Mouse (Mus musculus) adrenal gland, postnatal 14 days (tissue): ENCODE measurements around the gene Cse1l. TPM values are rescaled to one million over a fixed set of nuclear protein-coding genes. Genes with fewer than 3 reads are reported as not detected.

Experiments used
- DNase-seq: peaks from one replicate; pipeline ENCODE4 v3.0.0; 2021; ENCODE audit warnings: mixed read lengths
- long read RNA-seq, 2 experiments: library from polyadenylated mRNA; stranded (forward); transcript quantifications; one replicate each; pipeline ENCODE4 v2.0.0; 2021
- total RNA-seq: library from RNA; stranded (reverse); gene quantifications from 2 replicates; pipeline ENCODE4 v1.2.3, GENCODE M21; 2021

The Cse1l gene
- 59.1 and 61.2 TPM in 2 replicates for total RNA-seq
- long read RNA-seq, experiment 1, transcript Cse1l-201 (25 exons, 3,641 nt), result major isoform, 37 of 45 reads
- long read RNA-seq, experiment 1, partial matches to known transcripts, result 4 of 45 reads
- long read RNA-seq, experiment 1, other reads (novel, unspliced or antisense), result 4 of 45 reads
- long read RNA-seq, experiment 2, transcript Cse1l-201 (25 exons, 3,641 nt), result major isoform, 14 of 20 reads
- long read RNA-seq, experiment 2, partial matches to known transcripts, result 3 of 20 reads
- long read RNA-seq, experiment 2, other reads (novel, unspliced or antisense), result 3 of 20 reads

DNA sequence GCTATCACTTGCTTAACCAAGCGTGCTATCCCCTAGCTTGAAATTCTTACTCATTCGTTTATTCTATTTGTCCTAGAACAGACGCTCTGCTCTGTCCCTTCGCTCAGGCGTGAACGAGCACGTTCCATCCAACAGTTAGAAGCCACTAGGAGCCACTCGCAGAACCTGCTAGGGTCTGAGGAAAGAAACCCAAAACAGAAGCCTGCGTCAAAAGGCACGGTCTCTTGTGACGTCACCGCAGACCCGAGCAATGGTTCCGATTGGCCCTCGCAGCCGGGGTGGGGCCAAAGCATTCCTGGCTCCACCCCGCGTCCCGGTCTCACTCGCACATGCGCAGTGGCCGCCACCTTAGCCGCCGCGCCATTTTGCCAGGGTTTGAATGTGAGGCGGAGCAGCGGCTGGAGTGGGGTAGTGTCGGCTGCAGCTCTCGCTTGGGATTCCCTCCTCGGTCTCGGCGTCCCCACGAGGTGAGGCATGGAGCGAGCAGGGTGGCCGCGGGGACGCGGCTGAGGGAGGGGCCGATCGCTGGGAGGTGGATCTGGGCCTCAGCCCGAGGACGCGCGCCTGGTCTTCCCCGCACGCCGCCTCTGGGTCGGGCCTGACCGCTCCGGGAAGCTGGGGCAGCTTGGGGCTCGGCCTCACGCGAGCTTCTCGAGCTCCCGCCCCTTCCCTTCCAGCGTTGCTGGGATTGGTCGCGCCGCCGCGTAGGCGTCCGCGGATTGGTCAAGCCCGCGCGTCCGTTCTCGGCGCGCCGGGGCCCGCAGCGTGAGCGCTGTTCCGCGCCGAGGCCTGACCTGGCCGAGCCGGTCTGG lies at the start of gene Cse1l:
TSS of gene Cse1l (plus strand) at position 330 of the 812 bp plus-strand sequence.
- peak; percentile 99 for DNase-seq

DNA sequence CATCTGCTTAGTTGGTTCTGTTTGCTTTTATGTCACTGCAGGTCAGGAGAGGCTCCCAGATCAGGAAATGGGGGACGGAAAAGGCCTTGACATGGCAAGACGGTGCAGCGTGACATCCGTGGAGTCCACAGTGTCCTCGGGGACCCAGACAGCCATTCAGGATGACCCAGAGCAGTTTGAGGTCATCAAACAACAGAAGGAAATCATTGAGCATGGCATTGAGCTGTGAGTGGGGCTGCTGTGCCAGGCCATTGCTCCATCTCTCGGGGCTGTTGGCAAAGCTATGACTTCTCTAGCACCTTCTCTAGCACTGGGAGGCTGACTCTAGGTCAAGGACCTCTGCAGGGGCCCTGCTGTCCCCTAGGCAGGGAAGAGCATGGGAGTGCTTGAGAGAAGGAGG lies 49.5 kb upstream of the Cse1l start:
- DNase-seq, result peak; percentile 59

DNA sequence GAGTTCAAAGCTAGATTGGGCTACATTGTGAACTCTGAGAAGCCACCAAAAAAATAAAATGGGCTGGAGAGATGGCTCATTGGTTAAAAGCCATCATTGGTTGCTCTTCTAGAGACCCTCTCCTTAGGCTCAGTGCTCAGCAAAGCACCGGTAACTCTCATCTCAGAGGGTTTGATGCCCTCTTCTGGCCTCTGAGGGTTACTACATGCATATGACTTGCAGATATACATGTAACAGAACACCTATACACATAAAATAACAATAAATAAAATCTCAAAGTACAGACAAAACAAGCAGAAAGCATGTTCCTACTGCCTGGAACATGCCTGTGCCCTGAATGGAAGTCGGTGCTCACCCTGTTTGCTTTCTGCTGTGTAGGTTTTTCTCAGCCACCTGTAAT lies 48.7 kb upstream of the Cse1l start:
- DNase-seq, result no peak

DNA sequence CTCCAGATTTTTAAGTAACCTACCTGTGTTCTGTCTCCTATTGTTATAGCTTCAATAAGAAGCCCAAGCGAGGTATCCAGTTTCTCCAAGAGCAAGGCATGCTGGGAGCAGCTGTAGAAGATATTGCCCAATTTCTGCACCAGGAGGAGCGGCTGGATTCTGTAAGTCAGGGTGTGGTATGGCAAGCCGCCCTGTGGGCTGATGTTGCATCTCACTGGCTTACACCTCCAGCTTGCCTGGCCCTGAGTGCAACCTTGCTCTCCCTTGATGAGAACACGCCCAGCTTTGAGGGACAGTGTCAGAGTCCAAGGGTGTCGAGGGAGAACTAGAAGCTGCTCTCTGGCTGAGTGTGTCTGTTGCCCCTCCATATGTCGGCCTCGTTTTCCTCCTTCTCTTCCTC lies 46.6 kb upstream of the Cse1l start:
- peak; percentile 35 for DNase-seq

DNA sequence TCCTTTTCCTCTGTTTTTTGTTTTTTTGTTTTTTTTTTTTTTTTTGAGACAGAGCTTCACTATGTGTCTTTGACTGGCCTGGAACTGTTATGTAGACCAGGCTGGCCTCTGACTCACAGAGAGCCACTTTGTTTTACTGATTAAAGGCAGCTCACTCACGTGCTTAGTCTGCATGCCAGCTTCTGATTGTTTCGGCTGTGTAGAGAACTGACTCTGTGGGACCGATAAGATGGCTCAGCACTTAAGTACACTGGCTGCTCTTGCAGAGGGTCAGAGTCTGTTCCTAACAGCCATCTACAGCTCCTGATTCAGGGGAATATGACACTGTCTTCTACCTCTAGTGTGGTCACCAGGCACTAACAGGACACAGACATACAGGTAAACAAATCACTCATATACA lies 43.3 kb upstream of the Cse1l start:
- DNase-seq, result no peak

DNA sequence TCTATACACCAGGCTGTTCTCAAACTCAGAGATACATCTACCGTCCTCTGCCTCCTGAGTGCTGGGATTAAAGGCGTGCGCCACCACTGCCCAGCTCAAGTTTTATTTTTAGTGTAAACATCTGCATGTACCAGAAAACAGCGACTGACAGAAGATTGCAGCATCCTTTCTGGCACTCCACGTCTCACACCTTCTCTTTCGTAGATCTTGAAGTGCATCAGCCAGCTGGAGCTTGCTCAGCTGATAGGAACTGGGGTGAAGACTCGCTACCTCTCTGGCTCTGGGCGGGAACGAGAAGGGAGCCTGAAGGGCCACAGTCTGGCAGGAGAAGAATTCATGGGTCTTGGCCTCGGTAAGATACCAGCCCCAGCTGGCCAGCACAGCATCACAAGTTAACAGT lies 40.4 kb upstream of the Cse1l start:
- DNase-seq, result no peak

DNA sequence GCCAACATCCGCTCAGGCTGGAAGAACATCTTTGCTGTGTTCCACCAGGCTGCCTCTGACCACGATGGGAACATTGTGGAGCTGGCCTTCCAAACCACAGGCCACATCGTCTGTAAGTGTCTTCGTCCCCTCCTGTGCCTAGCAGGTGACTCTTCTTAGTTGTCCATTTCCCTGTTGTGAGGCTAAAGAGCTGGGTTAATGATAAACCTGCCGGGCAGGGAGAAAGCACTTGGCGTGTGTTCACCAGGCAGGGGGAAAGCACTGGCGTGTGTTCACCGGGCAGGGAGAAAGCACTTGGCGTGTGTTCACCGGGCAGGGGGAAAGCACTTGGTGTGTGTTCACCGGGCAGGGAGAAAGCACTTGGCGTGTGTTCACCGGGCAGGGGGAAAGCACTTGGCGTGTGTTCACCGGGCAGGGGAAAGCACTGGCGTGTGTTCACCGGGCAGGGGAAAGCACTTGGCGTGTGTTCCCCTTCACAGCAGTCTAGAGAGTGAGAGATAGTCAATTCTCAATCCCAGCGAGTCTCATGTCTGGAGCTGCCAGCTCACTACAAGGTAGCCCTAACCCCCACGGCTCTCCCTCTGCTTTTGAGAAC lies 35.5 kb upstream of the Cse1l start:
- no peak for DNase-seq

DNA sequence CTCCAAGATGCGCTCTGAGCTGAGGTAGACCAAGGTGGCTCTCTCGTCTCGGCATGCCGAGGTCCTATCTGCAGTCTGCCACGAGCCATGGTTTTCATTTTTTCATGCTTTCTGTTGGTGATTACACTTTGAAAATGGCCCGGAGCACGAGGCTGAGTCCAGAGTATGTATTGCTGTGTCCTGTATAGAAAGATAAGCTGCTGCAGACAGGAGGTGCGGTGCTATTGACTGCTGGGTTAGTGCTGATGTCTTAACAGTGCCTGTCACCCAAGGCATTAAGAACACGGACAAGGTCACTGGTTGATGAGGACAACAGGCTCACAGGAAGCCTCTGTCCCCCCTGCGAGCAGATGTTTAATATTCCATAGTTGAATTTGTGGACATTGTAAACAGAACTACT lies 34.9 kb upstream of the Cse1l start:
- DNase-seq, result no peak

DNA sequence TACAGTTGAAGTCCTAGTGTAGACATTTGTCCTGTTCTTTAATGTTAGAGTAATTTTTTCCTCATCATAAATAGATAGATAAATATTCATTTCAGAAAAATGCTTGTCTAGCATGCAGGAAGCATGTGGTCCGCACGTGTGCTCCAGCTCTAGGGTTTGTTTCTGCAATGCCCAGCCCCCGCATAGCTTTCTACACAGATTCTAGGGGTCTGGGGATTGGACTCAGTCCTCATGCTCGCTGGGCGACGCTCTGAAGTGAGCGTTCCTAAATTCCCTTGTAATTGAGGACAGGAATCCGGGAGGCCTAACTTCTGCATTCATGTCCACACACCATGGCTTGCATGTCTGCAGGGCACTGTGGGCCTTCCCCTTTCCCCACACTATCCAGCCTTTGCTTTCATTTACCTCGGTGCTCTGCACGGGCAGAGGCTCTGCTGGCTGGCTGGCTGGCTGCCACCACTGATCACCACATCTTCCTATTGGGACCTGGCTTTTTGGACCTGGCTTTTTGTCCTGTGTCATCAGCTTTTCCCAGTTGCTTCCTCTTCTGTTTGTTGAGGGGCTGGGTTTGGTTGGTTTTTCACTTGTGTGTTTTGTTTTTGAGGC lies 31.1 kb upstream of the Cse1l start:
- DNase-seq, result no peak

DNA sequence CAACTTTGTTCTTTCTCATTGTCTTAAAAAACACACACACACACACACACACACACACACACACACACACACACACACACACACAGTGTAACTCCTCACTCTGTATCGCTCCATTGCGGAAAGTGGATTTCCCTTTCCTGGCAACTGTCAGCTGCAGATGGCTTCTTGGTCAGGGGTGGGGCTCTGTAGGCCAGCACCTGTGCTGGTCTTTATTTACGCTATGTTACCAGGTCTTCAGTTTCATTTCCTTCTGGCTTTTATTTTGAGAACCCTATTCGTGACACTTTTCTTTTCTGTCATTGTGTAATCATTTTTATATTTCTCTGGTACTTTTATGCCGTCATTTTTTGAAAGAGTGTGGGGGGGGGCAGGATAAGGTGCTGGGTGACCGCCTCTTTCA lies 30.3 kb upstream of the Cse1l start:
- DNase-seq, result no peak

DNA sequence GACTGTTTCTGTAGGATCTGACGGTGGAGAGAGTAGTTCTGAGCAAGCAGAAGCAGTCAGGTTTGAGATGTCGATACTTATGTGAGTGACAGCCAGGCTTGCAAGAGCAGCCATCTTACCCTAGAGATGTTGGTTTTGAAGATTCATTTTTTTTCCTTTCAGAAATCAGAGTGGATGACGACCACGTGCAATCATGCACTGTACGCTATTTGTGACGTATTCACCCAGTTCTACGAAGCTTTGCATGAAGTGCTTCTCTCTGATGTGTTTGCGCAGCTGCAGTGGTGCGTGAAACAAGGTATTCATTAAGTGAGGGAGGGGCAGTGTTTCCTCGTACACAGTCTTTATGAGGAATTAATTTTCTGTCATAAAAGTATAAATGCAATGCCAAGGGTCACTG lies 29.5 kb upstream of the Cse1l start:
- no peak for DNase-seq

DNA sequence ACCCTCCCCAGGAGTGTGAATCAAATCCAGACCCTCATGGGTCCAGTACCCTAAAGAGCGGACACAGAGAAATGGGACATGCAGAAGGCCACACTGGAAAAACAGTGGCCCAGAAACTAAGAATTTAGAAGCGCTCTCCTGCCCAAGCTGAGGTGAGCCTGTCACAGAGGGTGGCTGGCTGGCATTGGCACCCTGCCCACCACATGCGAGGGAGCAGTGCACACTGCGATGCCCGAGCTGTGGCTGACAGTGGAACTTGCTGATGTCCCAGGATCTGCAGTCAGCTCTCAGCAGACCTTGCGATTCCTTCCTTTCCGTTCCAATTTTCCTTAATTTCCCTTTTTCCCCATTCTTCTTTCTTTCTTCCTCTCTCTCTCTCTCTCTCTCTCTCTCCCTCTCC lies 20.8 kb upstream of the Cse1l start:
- DNase-seq, result peak; percentile 65

DNA sequence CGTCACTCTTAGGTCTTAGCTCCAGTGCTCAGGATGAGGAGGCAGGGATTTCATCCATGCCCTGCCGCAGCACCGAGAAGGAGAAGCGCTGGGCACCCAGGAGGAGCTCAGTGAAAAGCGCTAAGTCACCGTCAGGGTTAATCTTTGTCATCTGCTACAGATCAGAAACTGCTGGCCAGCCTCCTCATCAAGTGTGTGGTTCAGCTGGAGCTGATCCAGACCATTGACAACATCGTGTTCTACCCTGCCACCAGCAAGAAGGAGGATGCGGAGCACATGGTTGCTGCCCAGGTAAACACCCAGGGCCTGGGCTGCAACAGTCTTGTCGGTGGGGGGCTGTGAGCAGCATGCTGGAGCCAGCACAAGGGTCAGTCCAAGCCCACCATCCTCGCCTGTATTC lies 20.2 kb upstream of the Cse1l start:
- no peak for DNase-seq

DNA sequence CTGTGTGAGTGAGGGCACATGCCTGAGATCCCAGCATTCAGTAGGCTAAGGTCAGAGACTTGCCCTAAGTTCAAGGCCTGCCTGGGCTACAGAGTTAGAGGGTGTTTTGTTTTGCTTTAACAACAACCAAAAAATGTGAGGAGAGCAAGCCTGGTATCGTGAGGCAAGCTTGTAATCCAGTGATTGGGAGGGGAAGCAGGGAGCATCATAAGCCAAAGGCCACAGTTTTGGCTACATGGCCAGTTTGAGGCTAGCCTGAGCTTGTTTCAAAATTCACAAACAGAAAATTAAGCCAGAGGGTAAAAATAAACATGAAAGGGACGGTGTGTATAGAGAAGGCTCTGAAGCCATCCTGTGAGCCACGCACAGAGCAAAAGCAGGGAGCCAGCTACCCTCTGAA lies 19.6 kb upstream of the Cse1l start:
- no peak for DNase-seq

DNA sequence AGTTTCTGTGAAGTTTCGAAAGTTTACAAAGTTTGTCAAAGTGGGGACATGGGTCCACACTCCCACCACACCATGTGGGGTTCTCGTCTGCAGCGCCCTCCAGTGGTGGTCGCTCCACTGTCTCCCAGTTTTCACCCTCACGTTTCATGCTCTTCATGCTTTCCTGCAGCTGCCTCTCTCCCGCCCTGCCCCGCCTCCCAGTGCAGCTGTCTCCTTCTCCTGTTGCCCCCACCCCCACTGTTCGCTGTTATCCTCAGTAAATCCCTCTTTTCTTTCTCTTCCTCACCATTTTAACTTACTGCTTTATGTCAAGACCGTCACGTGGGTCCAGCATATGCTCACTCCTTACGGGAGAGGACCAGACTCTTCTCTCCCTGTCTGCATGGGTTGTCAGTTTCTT lies 18.0 kb upstream of the Cse1l start:
- DNase-seq, result no peak

DNA sequence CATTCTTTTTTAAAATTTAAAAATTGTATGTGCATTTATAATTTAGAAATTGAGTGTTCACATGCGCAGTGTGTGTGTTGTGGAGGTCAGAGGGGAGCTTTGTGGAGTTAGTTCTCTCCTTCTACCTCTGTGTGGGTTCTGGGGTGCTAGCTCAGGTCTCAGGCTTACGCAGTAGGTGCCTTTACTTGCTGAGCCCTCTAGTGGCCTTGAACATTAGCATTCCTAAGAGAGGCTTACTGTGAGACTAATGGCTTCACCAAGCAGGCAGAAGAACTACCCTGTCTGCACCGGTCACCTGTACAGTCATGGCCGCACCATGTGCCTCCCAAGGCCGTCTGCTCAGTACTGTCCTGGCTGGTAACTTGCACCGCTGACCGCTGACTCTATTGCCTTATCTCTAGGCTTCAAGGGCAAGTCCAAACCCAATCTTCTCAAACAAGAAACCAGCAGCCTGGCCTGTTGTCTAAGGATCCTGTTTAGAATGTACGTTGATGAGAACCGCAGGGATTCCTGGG lies 14.4 kb upstream of the Cse1l start:
- peak; percentile 60 for DNase-seq

DNA sequence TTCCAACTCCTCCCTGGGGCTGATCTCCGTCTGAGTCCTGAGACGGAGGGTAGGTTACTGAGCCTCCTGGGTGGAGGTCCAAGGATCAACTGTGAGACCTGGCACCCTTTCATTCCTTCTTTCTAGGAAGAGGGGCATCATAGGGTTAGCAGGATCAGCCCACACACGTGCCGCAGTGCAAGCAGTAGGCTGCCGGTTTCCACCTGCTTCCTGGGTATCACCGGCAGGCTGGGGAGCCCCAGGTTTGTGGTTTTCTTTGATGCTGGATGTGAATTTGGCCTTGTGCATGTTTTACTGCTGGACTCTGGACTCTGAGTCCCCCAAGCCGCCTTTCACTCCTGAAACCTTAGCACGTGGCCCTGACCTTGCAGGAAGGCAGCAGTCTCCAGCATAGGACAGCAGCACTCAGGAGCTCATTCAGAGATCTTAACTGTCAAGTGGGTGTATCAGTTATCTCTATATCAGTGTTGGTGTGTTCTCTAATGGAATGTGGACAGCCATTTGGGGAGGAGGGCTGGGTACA lies 13.6 kb upstream of the Cse1l start:
- DNase-seq, result peak; percentile 42

DNA sequence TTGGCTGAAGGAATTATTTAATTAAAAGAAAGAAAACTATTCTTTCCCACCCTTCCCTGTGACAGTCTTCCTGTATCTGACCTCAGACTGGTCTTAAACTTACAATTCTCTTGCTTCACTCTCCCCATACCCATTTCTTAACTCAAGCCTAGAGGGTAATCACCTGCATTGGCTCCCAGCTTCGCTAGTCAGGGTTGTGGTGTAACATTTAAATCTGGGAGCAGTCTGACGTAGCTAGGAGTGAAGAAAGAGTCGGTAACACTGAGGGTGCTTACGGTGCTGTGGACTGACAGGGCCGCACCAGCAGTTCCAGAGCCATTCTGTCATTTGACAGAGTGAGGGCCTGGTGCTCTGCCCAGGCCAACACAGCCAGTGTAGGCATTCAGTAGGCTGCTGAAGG lies 12.8 kb upstream of the Cse1l start:
- DNase-seq, result no peak

DNA sequence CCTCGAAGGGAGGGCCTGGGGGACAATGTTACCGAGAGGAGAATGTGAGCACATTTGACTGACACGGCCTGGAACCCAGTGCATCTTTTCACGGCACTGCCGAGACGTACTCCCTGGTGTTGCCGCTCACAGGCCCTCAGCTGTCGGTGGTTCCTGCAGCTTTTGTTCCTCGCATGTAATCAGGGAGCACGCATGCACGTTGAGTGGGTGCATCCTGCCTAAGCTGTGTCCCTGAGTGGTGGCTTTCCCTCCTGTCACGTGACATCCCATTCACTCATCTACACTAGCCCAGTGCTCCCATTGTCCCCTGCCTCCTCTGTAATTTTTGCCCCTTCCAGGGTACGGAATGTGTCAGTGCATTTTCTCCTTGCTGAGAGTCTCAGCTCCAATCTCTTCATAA lies 9.5 kb upstream of the Cse1l start:
- no peak for DNase-seq

DNA sequence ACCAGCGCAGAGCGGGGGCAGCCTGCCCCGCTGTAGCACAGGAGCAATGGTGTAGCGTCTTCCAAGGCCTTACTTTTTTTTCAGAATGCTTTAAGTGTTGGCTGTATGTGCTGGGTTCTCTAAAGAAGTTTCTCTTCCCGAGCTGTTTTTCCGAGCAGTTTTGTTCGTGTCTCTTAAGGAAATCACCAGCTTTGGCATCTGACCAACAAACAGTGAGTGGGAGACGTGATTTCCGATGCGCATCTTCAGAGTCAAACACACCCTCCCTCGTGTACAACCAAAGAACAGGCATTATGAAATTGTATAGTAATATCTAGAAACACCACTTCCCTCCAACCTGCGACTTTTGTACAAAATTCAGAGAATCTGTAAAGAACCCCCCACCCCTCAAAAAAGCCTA lies 8.9 kb upstream of the Cse1l start:
- no peak for DNase-seq

DNA sequence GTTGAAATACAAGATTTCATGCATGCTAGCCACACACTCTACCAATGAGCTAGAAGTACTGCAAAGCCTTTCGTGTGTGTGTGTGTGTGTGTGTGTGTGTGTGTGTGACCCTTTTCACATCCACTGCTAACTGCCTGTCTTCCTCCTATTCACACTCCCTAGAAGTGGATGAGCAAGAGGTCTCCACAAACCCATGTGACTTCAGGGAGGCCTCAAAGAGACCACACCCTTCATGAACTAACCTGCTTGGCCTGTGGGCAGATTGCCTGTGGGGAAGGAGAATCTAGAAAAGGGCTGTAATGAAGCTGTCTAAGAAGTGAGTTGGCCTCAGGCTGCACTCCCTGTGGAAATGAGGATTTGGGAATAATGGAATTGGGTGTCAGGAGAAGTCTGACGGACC lies 6.7 kb upstream of the Cse1l start:
- no peak for DNase-seq

DNA sequence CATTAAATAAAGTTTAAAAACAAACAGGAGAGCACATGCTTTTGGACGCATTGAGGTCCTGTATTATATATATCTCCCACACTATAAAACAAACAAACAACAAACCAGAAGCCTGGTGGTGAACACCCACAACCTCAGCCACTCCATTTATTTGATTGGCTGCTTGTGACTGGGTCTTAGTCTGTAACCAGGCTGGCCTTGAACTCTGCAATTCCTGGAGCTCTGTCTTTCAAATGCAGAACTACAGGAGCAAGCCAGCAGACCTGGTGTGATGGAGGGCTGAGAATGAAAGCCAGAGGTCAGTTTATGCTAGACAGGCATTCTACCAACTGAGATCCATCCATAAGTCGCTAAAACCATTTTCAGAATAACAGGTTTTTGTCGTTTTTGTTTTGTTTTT lies 6.1 kb upstream of the Cse1l start:
- no peak for DNase-seq
